Mouse (Mus musculus): ENCODE measurements at regions not wholly inside any gene's neighbourhood (a gene's known extent, or its start where the extent isn't known, plus 50 kb on each side); places are given as distances from the start of the nearest gene placed in this dataset.
A peak's percentile ranks its signal among the peaks of the same experiment; 100 is the strongest.
"Not testable (repeated sequence)": the region's sequence is repeated elsewhere in the genome, so short reads cannot be mapped to it uniquely, and the experiment has no call there.

GRCm38 (mm10) chr13:27945062-27945461 lies 71.0 kb upstream of the Prl4a1 start:
- DNase-seq (ENCODE audit: extremely low read depth, low read depth): peak; percentile 2

GRCm38 (mm10) chr13:27960421-27960820 lies 55.6 kb upstream of the Prl4a1 start:
- DNase-seq (ENCODE audit: extremely low read depth, low read depth): not testable (repeated sequence)

- DNase-seq (ENCODE audit: extremely low read depth, low read depth): not testable (repeated sequence)
Measured at GRCm38 (mm10) chr13:27962381-27962780, 53.6 kb upstream of the Prl4a1 start.

- DNase-seq (ENCODE audit: extremely low read depth, low read depth): not testable (repeated sequence)
Measured at GRCm38 (mm10) chr13:27966021-27966420, 50.0 kb upstream of the Prl4a1 start.

Measured in MEL-GATA-1-ER (cell line).